Mouse (Mus musculus) MEL (cell line): ENCODE data around the gene Vps37d. TPM values are rescaled to one million over a fixed set of nuclear protein-coding genes. Genes with fewer than 3 reads are reported as not detected.

Experiments used
- DNase-seq: peaks from one replicate; pipeline ENCODE4 v3.0.0; 2011; ENCODE audit warnings: low read depth, low spot score
- H3K27ac ChIP-seq: 2 replicates; pipeline ENCODE4 v1.5.1; 2012; ENCODE audit warnings: low read depth, mild to moderate bottlenecking, control low read depth, low read length, moderate library complexity; ENCODE audit not compliant: control insufficient read depth
- H3K27me3 ChIP-seq, 2 experiments: fragments of 150-350 bp in 1 of 2; sonication (generic) in 1 of 2; 2 replicates each; pipeline ENCODE4 v1.6.1; 2012; ENCODE audit warnings: low read length in 2 of 2, mild to moderate bottlenecking in 2 of 2, improper control_type of control experiment in 1 of 2, moderate library complexity in 1 of 2; ENCODE audit not compliant: insufficient read depth in 2 of 2, control insufficient read depth in 1 of 2
- H3K36me3 ChIP-seq, 2 experiments: 2 replicates each; pipeline ENCODE4 v1.6.1; 2012 to 2014; ENCODE audit warnings: low read length in 2 of 2, improper control_type of control experiment in 1 of 2, inconsistent platforms in 1 of 2, mild to moderate bottlenecking in 1 of 2; ENCODE audit not compliant: insufficient read depth in 2 of 2, control insufficient read depth in 1 of 2
- H3K4me1 ChIP-seq, 2 experiments: fragments of 150-350 bp in 1 of 2; sonication (generic) in 1 of 2; 2 replicates each; pipeline ENCODE4 v1.6.1; 2012; ENCODE audit warnings: low read length in 2 of 2, improper control_type of control experiment in 1 of 2, mild to moderate bottlenecking in 1 of 2; ENCODE audit not compliant: insufficient read depth in 2 of 2, control insufficient read depth in 1 of 2
- H3K4me3 ChIP-seq, 2 experiments: fragments of 150-350 bp in 1 of 2; sonication (generic) in 1 of 2; 2 replicates each; pipeline ENCODE4 v1.5.1; 2012; ENCODE audit warnings: low read depth in 2 of 2, low read length in 2 of 2, mild to moderate bottlenecking in 2 of 2, moderate library complexity in 2 of 2, control low read depth in 1 of 2, improper control_type of control experiment in 1 of 2; ENCODE audit not compliant: control insufficient read depth in 1 of 2, insufficient read depth in 1 of 2
- H3K79me2 ChIP-seq: 2 replicates; pipeline ENCODE4 v1.6.1; 2012; ENCODE audit warnings: mild to moderate bottlenecking, low read length, moderate library complexity; ENCODE audit not compliant: control insufficient read depth, poor library complexity, insufficient read depth
- H3K9ac ChIP-seq: 2 replicates; pipeline ENCODE4 v1.6.1; 2012; ENCODE audit warnings: low read depth, mild to moderate bottlenecking, control low read depth, low read length, moderate library complexity; ENCODE audit not compliant: control insufficient read depth, poor library complexity, severe bottlenecking
- H3K9me3 ChIP-seq: fragments of 150-350 bp; sonication (generic); replicated peaks from 2 replicates; pipeline ENCODE4 v1.6.1; 2012; ENCODE audit warnings: mild to moderate bottlenecking, low read length, improper control_type of control experiment, moderate library complexity; ENCODE audit not compliant: insufficient read depth
- CHD1 ChIP-seq: IDR thresholded peaks from 2 replicates; pipeline ENCODE4 v1.6.1; 2012; ENCODE audit warnings: low read depth, mild to moderate bottlenecking, inconsistent platforms, low read length, improper control_type of control experiment
- CTCF ChIP-seq, 3 experiments: IDR thresholded peaks in 2 of 3; conservative IDR thresholded peaks in 1 of 3; 2 replicates each; pipeline ENCODE4 v1.5.1; 2011 to 2012; ENCODE audit warnings: low read length in 3 of 3, low read depth in 2 of 3, mild to moderate bottlenecking in 2 of 3, improper control_type of control experiment in 1 of 3, inconsistent platforms in 1 of 3, mixed read lengths in 1 of 3, moderate library complexity in 1 of 3; ENCODE audit not compliant: control insufficient read depth in 1 of 3, insufficient read depth in 1 of 3, poor library complexity in 1 of 3, severe bottlenecking in 1 of 3
- E2F4 ChIP-seq: IDR thresholded peaks from 2 replicates; pipeline ENCODE4 v1.6.1; 2011; ENCODE audit warnings: low read depth, low read length, improper control_type of control experiment, borderline replicate concordance
- ELF1 ChIP-seq: IDR thresholded peaks from 2 replicates; pipeline ENCODE4 v1.6.1; 2014; ENCODE audit warnings: low read depth, mild to moderate bottlenecking, inconsistent platforms, low read length, improper control_type of control experiment, moderate library complexity
- EP300 ChIP-seq, 2 experiments: IDR thresholded peaks; 2 replicates each; pipeline ENCODE4 v1.6.1; 2011; ENCODE audit warnings: improper control_type of control experiment in 2 of 2, low read length in 2 of 2, low read depth in 1 of 2, mild to moderate bottlenecking in 1 of 2
- GATA1 ChIP-seq: IDR thresholded peaks from 2 replicates; pipeline ENCODE4 v1.6.1; 2011; ENCODE audit warnings: low read depth, low read length, improper control_type of control experiment
- HCFC1 ChIP-seq: IDR thresholded peaks from 2 replicates; pipeline ENCODE4 v1.6.1; 2012; ENCODE audit warnings: low read depth, mild to moderate bottlenecking, inconsistent platforms, low read length, improper control_type of control experiment, moderate library complexity
- JUND ChIP-seq: IDR thresholded peaks from 2 replicates; pipeline ENCODE4 v1.6.1; 2011; ENCODE audit warnings: low read depth, mild to moderate bottlenecking, improper control_type of control experiment, low read length
- KAT2A ChIP-seq: conservative IDR thresholded peaks from 2 replicates; pipeline ENCODE4 v1.6.1; 2012; ENCODE audit warnings: low read depth, low read length, improper control_type of control experiment, inconsistent platforms
- MEF2A ChIP-seq: IDR thresholded peaks from 2 replicates; pipeline ENCODE4 v1.6.1; 2014; ENCODE audit warnings: low read depth, mild to moderate bottlenecking, inconsistent platforms, low read length, improper control_type of control experiment; ENCODE audit not compliant: poor library complexity, insufficient replicate concordance, severe bottlenecking; ENCODE audit errors: extremely low read depth
- MXI1 ChIP-seq: IDR thresholded peaks from 2 replicates; pipeline ENCODE4 v1.6.1; 2011; ENCODE audit warnings: mild to moderate bottlenecking, low read depth, low read length, improper control_type of control experiment
- MYB ChIP-seq: IDR thresholded peaks from 2 replicates; pipeline ENCODE4 v1.6.1; 2011; ENCODE audit warnings: mild to moderate bottlenecking, low read depth, low read length, improper control_type of control experiment
- MYC ChIP-seq: IDR thresholded peaks from 2 replicates; pipeline ENCODE4 v1.6.1; 2011; ENCODE audit warnings: low read depth, mild to moderate bottlenecking, low read length, improper control_type of control experiment, moderate library complexity
- POLR2AphosphoS2 ChIP-seq: IDR thresholded peaks from 2 replicates; pipeline ENCODE4 v1.6.1; 2011; ENCODE audit warnings: low read length, improper control_type of control experiment
- RAD21 ChIP-seq: IDR thresholded peaks from 2 replicates; pipeline ENCODE4 v1.6.1; 2011; ENCODE audit warnings: mild to moderate bottlenecking, low read depth, low read length, improper control_type of control experiment
- SIN3A ChIP-seq: IDR thresholded peaks from 2 replicates; pipeline ENCODE4 v1.6.1; 2012; ENCODE audit warnings: low read length, improper control_type of control experiment, inconsistent platforms
- SMC3 ChIP-seq: IDR thresholded peaks from 2 replicates; pipeline ENCODE4 v1.6.1; 2011; ENCODE audit warnings: low read depth, low read length, improper control_type of control experiment
- UBTF ChIP-seq: IDR thresholded peaks from 2 replicates; pipeline ENCODE4 v1.6.1; 2012; ENCODE audit warnings: low read depth, mild to moderate bottlenecking, inconsistent platforms, low read length, improper control_type of control experiment, moderate library complexity, borderline replicate concordance; ENCODE audit not compliant: insufficient read depth
- ZC3H11A ChIP-seq: IDR thresholded peaks from 2 replicates; pipeline ENCODE4 v1.6.1; 2012; ENCODE audit warnings: low read depth, mild to moderate bottlenecking, inconsistent platforms, low read length, improper control_type of control experiment
- ZKSCAN1 ChIP-seq: IDR thresholded peaks from 2 replicates; pipeline ENCODE4 v1.6.1; 2012; ENCODE audit warnings: low read depth, mild to moderate bottlenecking, inconsistent platforms, low read length, improper control_type of control experiment, moderate library complexity
- ZNF384 ChIP-seq: IDR thresholded peaks from 2 replicates; pipeline ENCODE4 v1.6.1; 2012; ENCODE audit warnings: low read depth, mild to moderate bottlenecking, inconsistent platforms, low read length, improper control_type of control experiment
- polyA plus RNA-seq, 2 experiments: library from polyadenylated mRNA; stranded (reverse) in 1 of 2; unstranded in 1 of 2; fragments of >175 nt in 1 of 2; fragments of >200 nt in 1 of 2; gene quantifications; 2 replicates each; pipeline versions ENCODE4 v1.2.1 to v1.2.4; 2012; ENCODE audit warnings: low replicate concordance in 2 of 2, low read depth in 1 of 2; ENCODE audit not compliant: insufficient read length in 2 of 2, insufficient read depth in 1 of 2, missing spikeins in 1 of 2
- total RNA-seq: library from RNA; depleted of rRNA; stranded (reverse); fragments of 300-350 nt; gene quantifications from 2 replicates; pipeline ENCODE4 v1.2.3, GENCODE M21; 2012

Gene Vps37d
- total and polyA plus RNA-seq, 3 experiments, result 0.31 to 1.2 TPM; not detected in 1

DNA sequence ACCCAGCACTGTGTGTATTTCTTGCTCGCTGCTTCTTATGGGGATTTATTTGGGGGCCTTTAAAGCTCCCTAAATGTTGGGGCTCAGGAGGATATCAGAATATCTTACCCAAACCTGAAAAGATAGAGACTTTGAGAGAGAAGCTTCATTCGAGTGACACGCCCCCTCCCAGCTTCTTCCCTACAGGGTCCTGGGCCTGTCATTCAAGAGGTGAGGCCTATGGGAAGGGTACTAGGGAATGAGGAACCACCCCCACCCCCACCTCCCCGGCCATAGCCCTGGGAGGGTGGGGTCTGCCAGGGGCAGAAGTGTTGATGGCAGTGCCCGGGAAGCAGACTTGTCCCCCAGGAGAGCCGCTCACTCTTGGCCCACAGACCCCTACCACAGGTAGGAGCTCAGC is 48.1 kb upstream of the Vps37d start:
- H3K27ac ChIP-seq, result no peak overlapping the region
- DNase-seq, result peak; percentile 34
- H3K36me3 ChIP-seq, result no peaks in the 10 kb centered on the region
- H3K4me3 ChIP-seq, result no peak overlapping the region
- no peaks in the 10 kb centered on the region for H3K4me1 ChIP-seq
- no peaks in the 10 kb centered on the region for H3K9me3 ChIP-seq
- TF ChIP-seq ZKSCAN1, result no peak
- no peak for TF ChIP-seq SIN3A
- TF ChIP-seq RAD21, result no peak
- no peak for TF ChIP-seq ZNF384
- TF ChIP-seq ELF1, result no peak
- TF ChIP-seq CHD1, result no peak
- TF ChIP-seq MXI1, result no peak
- no peak for TF ChIP-seq E2F4
- TF ChIP-seq JUND, result no peak
- TF ChIP-seq MYB, result no peak
- no peak for TF ChIP-seq MEF2A
- no peak for TF ChIP-seq EP300 (IDR thresholded peaks at IDR 0.05; ENCODE audit: low read depth in 1 of 2, low read length in 2 of 2)
- no peak for TF ChIP-seq KAT2A
- no peak for TF ChIP-seq UBTF
- no peak for TF ChIP-seq POLR2AphosphoS2
- no peak for TF ChIP-seq ZC3H11A
- no peak for TF ChIP-seq GATA1
- H3K27me3 ChIP-seq, result peaks cover 0 to 4% of the 10 kb centered on the region in 2 experiments; a peak in 3 of 4 replicates
- no peaks in the 10 kb centered on the region for H3K79me2 ChIP-seq
- H3K9ac ChIP-seq, result no peak overlapping the region

DNA sequence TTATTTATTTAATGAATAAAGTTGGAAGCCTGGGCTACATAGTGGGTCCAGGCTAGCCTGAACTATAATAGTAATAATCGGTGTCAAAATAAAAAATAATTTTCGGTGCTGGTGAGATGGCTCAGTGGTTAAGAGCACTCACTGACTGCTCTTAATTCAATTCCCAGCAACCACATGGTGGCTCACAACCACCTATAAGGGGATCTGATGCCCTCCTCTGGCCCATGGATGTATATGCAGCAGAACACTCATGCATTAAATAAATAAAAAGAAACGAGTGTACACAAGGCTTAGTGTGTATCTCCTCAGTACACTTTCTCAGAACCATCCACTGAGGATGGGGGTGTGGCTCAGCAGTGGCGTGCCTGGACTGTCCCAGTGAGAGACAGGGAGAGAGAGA is 42.7 kb upstream of the Vps37d start:
- TF ChIP-seq MYC (0 out of 2 replicates have a peak, but pooled peaks have one; percentile 40), SIN3A (no peak), SMC3 (peak; percentile 56), RAD21 (peak; percentile 41), CTCF (IDR thresholded peaks at IDR 0.05 in 2 of 3, conservative IDR thresholded peaks at IDR 0.05 in 1 of 3; ENCODE audit: control insufficient read depth in 1 of 3, insufficient read depth in 1 of 3, low read depth in 2 of 3, low read length in 3 of 3, poor library complexity in 1 of 3, severe bottlenecking in 1 of 3) (peak; percentile 17 to 61 (median 21); a peak in 4 of 6 replicates), GATA1 (no peak), HCFC1 (no peak)
- Histone ChIP-seq H3K27me3 (peaks cover 0 to 4% of the 10 kb centered on the region in 2 experiments; a peak in 2 of 4 replicates), H3K4me1 (no peaks in the 10 kb centered on the region; a peak in 1 of 4 replicates), H3K4me3 (no peak overlapping the region), H3K79me2 (no peaks in the 10 kb centered on the region), H3K27ac (no peak overlapping the region), H3K9ac (no peak overlapping the region), H3K36me3 (no peaks in the 10 kb centered on the region), H3K9me3 (no peaks in the 10 kb centered on the region)
- DNase-seq, result peak; percentile 50
